9 mouse cellular contexts compared by ENCODE assay signal in genomic region chr7:19000421-19000820, GRCm38 (mm10). TPM values are rescaled to one million over a fixed set of nuclear protein-coding genes. Genes with fewer than 3 reads are reported as not detected.
A peak's percentile ranks its signal among the peaks of the same experiment; 100 is the strongest.
DNase-seq lines count a peak whose midpoint lies in the region; ATAC-seq and TF ChIP-seq lines count a peak whose summit lies in the region.
"Had no signal": no experiment of that assay in that cellular context is flagged by ENCODE, and none has a peak within 500 bp of the region (broad histone marks: within the 10 kb centered on the region; RNA-seq: fewer than 3 reads in every experiment).

No protein-coding gene starts in this region.

- H3K9ac ChIP-seq in heart, postnatal 0 days (replicated peaks; ENCODE audit: low read depth, low read length) = peak overlapping the region; percentile 64

- no peak for TF ChIP-seq EP300 in heart, postnatal 0 days (IDR thresholded peaks at IDR 0.05; ENCODE audit: low read depth)

- peaks cover 40% of the 10 kb centered on the region for H3K79me2 ChIP-seq in macrophage (ENCODE audit: inconsistent target)

- WGBS in cerebellum, adult 2 months = 56% methylated on average over 10 of the region's 10 CpGs
- WGBS in heart, postnatal 0 days = 40% methylated on average over 10 of the region's 10 CpGs
- WGBS in macrophage (ENCODE audit: missing documents) = 40% methylated on average over 10 of the region's 10 CpGs

- no peak overlapping the region for H3K27ac ChIP-seq in cerebellum, adult 2 months (ENCODE audit: insufficient read depth, low read length)
- peak overlapping the region; percentile 63 for H3K27ac ChIP-seq in heart, postnatal 0 days (ENCODE audit: low read depth)
- H3K27ac ChIP-seq in macrophage = peak overlapping the region; percentile 68
- no peak overlapping the region; the same call in 1 of the 2 replicates for H3K27ac ChIP-seq in layer of hippocampus, adult 2 months

- no peaks in the 10 kb centered on the region for H3K9me3 ChIP-seq in heart, postnatal 0 days (replicated peaks; ENCODE audit: control insufficient read depth, low read length)

- peak overlapping the region; percentile 74 for H3K4me2 ChIP-seq in heart, postnatal 0 days (ENCODE audit: low read depth, low read length)

- H3K36me3 ChIP-seq in heart, postnatal 0 days (replicated peaks; ENCODE audit: control insufficient read depth, insufficient read depth, low read length) = 0 out of 2 replicates have a peak, but pooled peaks cover 12% of the 10 kb centered on the region
- peaks cover 19% of the 10 kb centered on the region for H3K36me3 ChIP-seq in macrophage (ENCODE audit: inconsistent target)

- no peak for ATAC-seq in heart, postnatal 0 days (ENCODE audit: insufficient read depth, low read depth)
- ATAC-seq in granulocyte monocyte progenitor cell, adult 5-6 weeks (replicated peaks; ENCODE audit: poor library complexity, severe bottlenecking) = no peak

- peaks cover 11% of the 10 kb centered on the region for H3K4me1 ChIP-seq in cerebellum, adult 2 months (ENCODE audit: control insufficient read depth, insufficient read depth, low read length)
- peaks cover 10% of the 10 kb centered on the region for H3K4me1 ChIP-seq in heart, postnatal 0 days (ENCODE audit: control insufficient read depth, insufficient read depth)

- H3K4me3 ChIP-seq in cerebellum, adult 2 months (replicated peaks; ENCODE audit: insufficient read depth, low read depth, low read length) = no peak overlapping the region
- peak overlapping the region; percentile 47 for H3K4me3 ChIP-seq in heart, postnatal 0 days (ENCODE audit: low read depth, low read length)
- peak overlapping the region; percentile 70 for H3K4me3 ChIP-seq in macrophage (ENCODE audit: inconsistent target)
- no peak overlapping the region; the same call in 1 of the 2 replicates for H3K4me3 ChIP-seq in layer of hippocampus, adult 2 months

- TF ChIP-seq CTCF in cerebellum, adult 2 months (IDR thresholded peaks at IDR 0.05; ENCODE audit: borderline replicate concordance, insufficient read depth, low read depth, low read length) = no peak
- no peak for TF ChIP-seq CTCF in heart, postnatal 0 days (IDR thresholded peaks at IDR 0.05; ENCODE audit: low read depth)
- no peak for TF ChIP-seq CTCF in layer of hippocampus, adult 2 months (conservative IDR thresholded peaks at IDR 0.05)

- peak; percentile 19 to 31 for DNase-seq in cerebellum, adult 2 months
- no peak for DNase-seq in cerebellum, adult 18-20 months
- DNase-seq in CD4-positive helper T cell, adult 2 months (ENCODE audit: low read depth, low spot score) = peak; percentile 36
- no peak for DNase-seq in heart, postnatal 0 days (ENCODE audit: low spot score)
- no peak for DNase-seq in layer of hippocampus, adult 2 months (ENCODE audit: low spot score in 2 of 2)
- no peak for DNase-seq in ovary, postnatal 14 days (ENCODE audit: low spot score)

- H3K27me3 ChIP-seq in cerebellum, adult 2 months (ENCODE audit: control insufficient read depth, insufficient read depth, low read length) = no peaks in the 10 kb centered on the region
- no peaks in the 10 kb centered on the region for H3K27me3 ChIP-seq in heart, postnatal 0 days (ENCODE audit: control insufficient read depth, insufficient read depth, low read length)

- no peak for TF ChIP-seq POLR2A in cerebellum, adult 2 months (IDR thresholded peaks at IDR 0.05; ENCODE audit: borderline replicate concordance, insufficient read depth, low read length)

RNA-seq across cellular contexts. Expression of gene Irf2bp1, which starts 3.4 kb away (rescaled TPM):
- polyA plus RNA-seq in cerebellum, adult 2 months (2012; rRNA removed) = 37.7 and 41.5 TPM in 2 replicates
- 50.0 and 51.3 TPM in 2 replicates for total RNA-seq in heart, postnatal 0 days (2014; rRNA removed; ENCODE audit: low replicate concordance)
- polyA plus RNA-seq in heart, postnatal 0 days (2015; fragmentation: Nextera tagmentation; extraction: Ambion mirVana) = 7.1 and 7.3 TPM in 2 replicates
- 10 to 100 TPM in 5 of 26 experiments, 1 to 10 TPM in 15, under 1 TPM in 6; 0.41 to 14.2 (median 3.4) TPM for total RNA-seq in macrophage (2018; cell fraction: chromatin; rRNA removed)
- 10 to 100 TPM in 17 of 26 experiments, 1 to 10 TPM in 9; 4.9 to 20.8 (median 13.7) TPM for total RNA-seq in macrophage (2018; cell fraction: cytosol; rRNA removed)
- 10 to 100 TPM in 13 of 26 experiments, 1 to 10 TPM in 13; 4.0 to 22.8 (median 10.1) TPM for total RNA-seq in macrophage (2018; cell fraction: nucleus; rRNA removed)
- 7.1 to 12.7 TPM (median 12.6 TPM) in 3 replicates for polyA plus RNA-seq in macrophage (2018)
- total RNA-seq in layer of hippocampus, adult 2 months (2021) = 10 to 100 TPM; 52.7 to 56.3 TPM
- total RNA-seq in granulocyte monocyte progenitor cell, adult 5-6 weeks (2014; fragmentation: Nextera tagmentation) = 14.5 and 24.3 TPM in 2 replicates
- 8.4 and 17.5 TPM in 2 replicates for total RNA-seq in granulocyte monocyte progenitor cell, adult 5-6 weeks (2017)

RNA-seq across cellular contexts. Expression of gene Mypop, which starts 9.4 kb away (rescaled TPM):
- polyA plus RNA-seq in cerebellum, adult 2 months (2012; rRNA removed) = 52.6 and 55.3 TPM in 2 replicates
- total RNA-seq in heart, postnatal 0 days (2014; rRNA removed; ENCODE audit: low replicate concordance) = 0.08 and 0.34 TPM in 2 replicates
- polyA plus RNA-seq in heart, postnatal 0 days (2015; fragmentation: Nextera tagmentation; extraction: Ambion mirVana) = 0.79 and 1.2 TPM in 2 replicates
- 1 to 10 TPM in 3 of 26 experiments, under 1 TPM in 9, not detected in 14; 0.25 to 2.4 (median 0.69) TPM for total RNA-seq in macrophage (2018; cell fraction: chromatin; rRNA removed)
- under 1 TPM; 0.11 to 0.58 (median 0.24) TPM for total RNA-seq in macrophage (2018; cell fraction: cytosol; rRNA removed)
- under 1 TPM in 17 of 26 experiments, not detected in 9; 0.25 to 0.96 (median 0.46) TPM for total RNA-seq in macrophage (2018; cell fraction: nucleus; rRNA removed)
- 0.25 to 0.49 TPM (median 0.46 TPM) in 3 replicates for polyA plus RNA-seq in macrophage (2018)
- total RNA-seq in layer of hippocampus, adult 2 months (2021) = 10 to 100 TPM; 44.0 to 46.4 TPM
- not detected in 2 replicates for total RNA-seq in granulocyte monocyte progenitor cell, adult 5-6 weeks (2014; fragmentation: Nextera tagmentation)
- 0.82 TPM in 1 of 2 replicates, not detected in the other for total RNA-seq in granulocyte monocyte progenitor cell, adult 5-6 weeks (2017)

RNA-seq across cellular contexts. Expression of gene Nanos2, which starts 13.2 kb away (rescaled TPM):
- 2.0 and 2.7 TPM in 2 replicates for polyA plus RNA-seq in cerebellum, adult 2 months (2012; rRNA removed)
- not detected in 2 replicates for total RNA-seq in heart, postnatal 0 days (2014; rRNA removed; ENCODE audit: low replicate concordance)
- not detected in 2 replicates for polyA plus RNA-seq in heart, postnatal 0 days (2015; fragmentation: Nextera tagmentation; extraction: Ambion mirVana)
- not detected for total RNA-seq in macrophage (2018; cell fraction: chromatin; rRNA removed)
- total RNA-seq in macrophage (2018; cell fraction: cytosol; rRNA removed) = not detected
- total RNA-seq in macrophage (2018; cell fraction: nucleus; rRNA removed) = not detected
- not detected in 3 replicates for polyA plus RNA-seq in macrophage (2018)
- total RNA-seq in layer of hippocampus, adult 2 months (2021) = under 1 TPM; 0.54 to 0.66 TPM
- total RNA-seq in granulocyte monocyte progenitor cell, adult 5-6 weeks (2014; fragmentation: Nextera tagmentation) = not detected in 2 replicates
- total RNA-seq in granulocyte monocyte progenitor cell, adult 5-6 weeks (2017) = not detected in 2 replicates
- polyA plus RNA-seq: C2C12 had no signal

RNA-seq across cellular contexts. Expression of gene Foxa3, which starts 22.9 kb away (rescaled TPM):
- polyA plus RNA-seq in cerebellum, adult 2 months (2012; rRNA removed) = not detected in 2 replicates
- not detected in 2 replicates for total RNA-seq in heart, postnatal 0 days (2014; rRNA removed; ENCODE audit: low replicate concordance)
- polyA plus RNA-seq in heart, postnatal 0 days (2015; fragmentation: Nextera tagmentation; extraction: Ambion mirVana) = 0.11 TPM in 1 of 2 replicates, not detected in the other
- not detected for total RNA-seq in macrophage (2018; cell fraction: chromatin; rRNA removed)
- under 1 TPM in 1 of 26 experiments, not detected in 25; 0.05 TPM for total RNA-seq in macrophage (2018; cell fraction: cytosol; rRNA removed)
- not detected for total RNA-seq in macrophage (2018; cell fraction: nucleus; rRNA removed)
- not detected in 3 replicates for polyA plus RNA-seq in macrophage (2018)
- not detected for total RNA-seq in layer of hippocampus, adult 2 months (2021)
- total RNA-seq in granulocyte monocyte progenitor cell, adult 5-6 weeks (2014; fragmentation: Nextera tagmentation) = not detected in 2 replicates
- total RNA-seq in granulocyte monocyte progenitor cell, adult 5-6 weeks (2017) = not detected in 2 replicates

RNA-seq across cellular contexts. Expression of gene Sympk, which starts 23.8 kb away (rescaled TPM):
- 112 and 113 TPM in 2 replicates for polyA plus RNA-seq in cerebellum, adult 2 months (2012; rRNA removed)
- total RNA-seq in heart, postnatal 0 days (2014; rRNA removed; ENCODE audit: low replicate concordance) = 68.8 and 72.0 TPM in 2 replicates
- polyA plus RNA-seq in heart, postnatal 0 days (2015; fragmentation: Nextera tagmentation; extraction: Ambion mirVana) = 14.6 and 16.7 TPM in 2 replicates
- total RNA-seq in macrophage (2018; cell fraction: chromatin; rRNA removed) = 100 to 1,000 TPM in 13 of 26 experiments, 10 to 100 TPM in 13; 25.0 to 135 (median 98.2) TPM
- 100 to 1,000 TPM in 1 of 26 experiments, 10 to 100 TPM in 25; 52.1 to 103 (median 70.7) TPM for total RNA-seq in macrophage (2018; cell fraction: cytosol; rRNA removed)
- 100 to 1,000 TPM in 5 of 26 experiments, 10 to 100 TPM in 21; 30.9 to 142 (median 79.5) TPM for total RNA-seq in macrophage (2018; cell fraction: nucleus; rRNA removed)
- 34.2 to 90.4 TPM (median 59.0 TPM) in 3 replicates for polyA plus RNA-seq in macrophage (2018)
- 100 to 1,000 TPM; 112 to 114 TPM for total RNA-seq in layer of hippocampus, adult 2 months (2021)
- 79.9 and 98.6 TPM in 2 replicates for total RNA-seq in granulocyte monocyte progenitor cell, adult 5-6 weeks (2014; fragmentation: Nextera tagmentation)
- total RNA-seq in granulocyte monocyte progenitor cell, adult 5-6 weeks (2017) = 38.5 and 46.7 TPM in 2 replicates

Comparison
In these comparisons a context has a peak if more than half of its experiments do, and no peak if none do; other contexts are left out.
1. DNase-seq: peak in cerebellum, adult 2 months (2 of 2) and CD4-positive helper T cell, adult 2 months (single experiment); none in cerebellum, adult 18-20 months (0 of 2), heart, postnatal 0 days (single experiment), layer of hippocampus, adult 2 months (0 of 2) and ovary, postnatal 14 days (single experiment).
2. H3K27ac ChIP-seq: peak in heart, postnatal 0 days (single experiment) and macrophage (single experiment); none in cerebellum, adult 2 months (single experiment) and layer of hippocampus, adult 2 months (single experiment).
3. H3K4me3 ChIP-seq: peak in heart, postnatal 0 days (single experiment) and macrophage (single experiment); none in cerebellum, adult 2 months (single experiment) and layer of hippocampus, adult 2 months (single experiment).
4. RNA of gene Mypop, which starts 9.4 kb away (total RNA-seq): 44.0 to 46.4 TPM in layer of hippocampus, adult 2 months; 0.82 TPM in granulocyte monocyte progenitor cell, adult 5-6 weeks and 0.08 to 0.34 TPM in heart, postnatal 0 days; every median in the first group is over 10 times any median in the second.